Mouse (Mus musculus) cerebellum, adult 11 months (tissue): ENCODE data around the gene Cyb5r3.

Source experiments
- DNase-seq: peaks from one replicate; pipeline ENCODE4 v3.0.0; 2022

Gene Cyb5r3

GRCm38 (mm10) chr15:83172492-83173429 is at the start of gene Cyb5r3:
Gene Cyb5r3, minus strand, starts transcription at chr15:83172592.
- DNase-seq = peak; percentile 6

GRCm38 (mm10) chr15:83221721-83222120 is 49.3 kb upstream of the Cyb5r3 start:
- DNase-seq = no peak

GRCm38 (mm10) chr15:83220368-83221013 is 48.1 kb upstream of the Cyb5r3 start:
- DNase-seq = no peak

- DNase-seq = no peak
Observed at GRCm38 (mm10) chr15:83215322-83216216, 43.2 kb upstream of the Cyb5r3 start.

- DNase-seq = no peak
Observed at GRCm38 (mm10) chr15:83210229-83210628, 37.8 kb upstream of the Cyb5r3 start.

GRCm38 (mm10) chr15:83209719-83210118 is 37.3 kb upstream of the Cyb5r3 start:
- no peak for DNase-seq

GRCm38 (mm10) chr15:83209092-83209695 is 36.8 kb upstream of the Cyb5r3 start:
- DNase-seq = no peak

- peak; percentile 56 for DNase-seq
Observed at GRCm38 (mm10) chr15:83204731-83205451, 32.5 kb upstream of the Cyb5r3 start.

GRCm38 (mm10) chr15:83202412-83202811 is 30.0 kb upstream of the Cyb5r3 start:
- no peak for DNase-seq

- no peak for DNase-seq
Observed at GRCm38 (mm10) chr15:83193413-83193812, 21.0 kb upstream of the Cyb5r3 start.

- DNase-seq = no peak
Observed at GRCm38 (mm10) chr15:83182351-83182750, 10.0 kb upstream of the Cyb5r3 start.

GRCm38 (mm10) chr15:83181800-83182330 is 9.5 kb upstream of the Cyb5r3 start:
- no peak for DNase-seq

GRCm38 (mm10) chr15:83180004-83180403 is 7.6 kb upstream of the Cyb5r3 start:
- DNase-seq = no peak

GRCm38 (mm10) chr15:83176653-83177052 is 4.3 kb upstream of the Cyb5r3 start:
- DNase-seq = no peak

- peak; percentile 6 for DNase-seq
Observed at GRCm38 (mm10) chr15:83173914-83174884, 1.8 kb upstream of the Cyb5r3 start.

GRCm38 (mm10) chr15:83171712-83172481 is 495 bp downstream of the Cyb5r3 start:
- DNase-seq = peak; percentile 97

GRCm38 (mm10) chr15:83170956-83171659 is 1.3 kb downstream of the Cyb5r3 start:
- DNase-seq = no peak

GRCm38 (mm10) chr15:83169772-83170722 is 2.3 kb downstream of the Cyb5r3 start:
- peak; percentile 40 for DNase-seq
